Mouse (Mus musculus) effector memory CD4-positive, alpha-beta T cell, adult 7 months (primary cell): ENCODE measurements around the gene Lce3e. TPM values are rescaled to one million over a fixed set of nuclear protein-coding genes. Genes with fewer than 3 reads are reported as not detected.

Experiments used
- polyA plus RNA-seq: library from polyadenylated mRNA; unstranded; fragments of 100-300 nt; shearing (Covaris generic); gene quantifications from one replicate; pipeline ENCODE4 v1.2.1, GENCODE M21; 2017

The Lce3e gene
- polyA plus RNA-seq: not detected

GRCm38 (mm10) chr3:92966761-92967160 is at the start of gene Lce3e:
Lce3e (plus strand) TSS chr3:92967061.

GRCm38 (mm10) chr3:92926130-92926529 is 40.7 kb upstream of the Lce3e start, which contains the start of gene Lce3a:
Lce3a (minus strand) TSS chr3:92926230.

GRCm38 (mm10) chr3:92932679-92933078 is 34.2 kb upstream of the Lce3e start, which contains the start of gene Lce3b:
Lce3b (plus strand) TSS chr3:92932979.

GRCm38 (mm10) chr3:92944186-92944585 is 22.7 kb upstream of the Lce3e start, which contains the start of gene Lce3c:
Lce3c (plus strand) TSS chr3:92944486.

GRCm38 (mm10) chr3:92957090-92957489 is 9.8 kb upstream of the Lce3e start, which contains the start of gene Lce3d:
Lce3d (plus strand) TSS chr3:92957390.

GRCm38 (mm10) chr3:92991926-92992325 is 25.1 kb downstream of the Lce3e start, which contains the start of gene Lce3f:
Lce3f (plus strand) TSS chr3:92992226.

GRCm38 (mm10) chr3:93015460-93016104 is 48.7 kb downstream of the Lce3e start, which contains the start of gene Crct1:
Crct1 (minus strand) TSS chr3:93015687.

Other genes with a start within 250 kb of the Lce3e start
- gene Lce1f, start 246.7 kb upstream of the Lce3e start, polyA plus RNA-seq: not detected
- gene Gm38119, start 228.0 kb upstream of the Lce3e start, polyA plus RNA-seq: not detected
- not detected for gene Lce1g, start 214.7 kb upstream of the Lce3e start, polyA plus RNA-seq
- gene Lce1h, start 202.0 kb upstream of the Lce3e start, polyA plus RNA-seq: not detected
- not detected for gene Lce1i, start 188.2 kb upstream of the Lce3e start, polyA plus RNA-seq
- not detected for gene Lce1j, start 176.5 kb upstream of the Lce3e start, polyA plus RNA-seq
- not detected for gene Lce1k, start 159.2 kb upstream of the Lce3e start, polyA plus RNA-seq
- not detected for gene Kprp, start 139.8 kb upstream of the Lce3e start, polyA plus RNA-seq
- gene Lce1l, start 115.8 kb upstream of the Lce3e start, polyA plus RNA-seq: not detected
- not detected for gene 2310050C09Rik, start 96.8 kb upstream of the Lce3e start, polyA plus RNA-seq
- gene Lce3a, start 40.8 kb upstream of the Lce3e start, polyA plus RNA-seq: not detected
- gene Lce3b, start 34.1 kb upstream of the Lce3e start, polyA plus RNA-seq: not detected
- not detected for gene Lce3c, start 22.6 kb upstream of the Lce3e start, polyA plus RNA-seq
- gene Lce3d, start 9.7 kb upstream of the Lce3e start, polyA plus RNA-seq: not detected
- gene Lce3f, start 25.2 kb downstream of the Lce3e start, polyA plus RNA-seq: not detected
- not detected for gene Crct1, start 48.6 kb downstream of the Lce3e start, polyA plus RNA-seq
- not detected for gene Lce1m, start 52.0 kb downstream of the Lce3e start, polyA plus RNA-seq
- gene Gm4858, start 101.8 kb downstream of the Lce3e start, polyA plus RNA-seq: not detected
- not detected for gene Crnn, start 177.7 kb downstream of the Lce3e start, polyA plus RNA-seq
- gene Flg2, start 230.2 kb downstream of the Lce3e start, polyA plus RNA-seq: 0.05 TPM